Mouse (Mus musculus) limb, embryonic 13.5 days (tissue): ENCODE measurements around the gene Myh6. TPM values are rescaled to one million over a fixed set of nuclear protein-coding genes. Genes with fewer than 3 reads are reported as not detected.
"Not testable (repeated sequence)": the region's sequence is repeated elsewhere in the genome, so short reads cannot be mapped to it uniquely, and the experiment has no call there.

Experiments used
- ATAC-seq: fragments of 200-750 bp; cut with Nextera tagmentation; 2 replicates; pipeline ENCODE4 v1.8.0; 2017; ENCODE audit warnings: low read depth, moderate number of reproducible peaks, moderate TSS enrichment; ENCODE audit not compliant: low FRiP score
- H3K27ac ChIP-seq: fragments of 300-500 bp; sonication (generic); 2 replicates; pipeline ENCODE4 v1.5.1; 2015; ENCODE audit warnings: inconsistent platforms, mild to moderate bottlenecking, moderate library complexity
- H3K27me3 ChIP-seq: fragments of 300-500 bp; sonication (generic); 2 replicates; pipeline ENCODE4 v1.6.1; 2015; ENCODE audit warnings: mild to moderate bottlenecking, inconsistent platforms
- H3K36me3 ChIP-seq: fragments of 300-500 bp; sonication (generic); 2 replicates; pipeline ENCODE4 v1.6.1; 2015; ENCODE audit warnings: inconsistent platforms, mild to moderate bottlenecking, moderate library complexity
- H3K4me1 ChIP-seq: fragments of 300-500 bp; sonication (generic); 2 replicates; pipeline ENCODE4 v1.6.1; 2015; ENCODE audit warnings: inconsistent platforms
- H3K4me2 ChIP-seq: fragments of 300-500 bp; sonication (generic); replicated peaks from 2 replicates; pipeline ENCODE4 v1.6.1; 2015; ENCODE audit warnings: inconsistent platforms, mild to moderate bottlenecking, moderate library complexity
- H3K4me3 ChIP-seq: fragments of 300-500 bp; sonication (generic); 2 replicates; pipeline ENCODE4 v1.5.1; 2015; ENCODE audit warnings: moderate library complexity, mild to moderate bottlenecking, inconsistent platforms
- H3K9ac ChIP-seq: fragments of 300-500 bp; sonication (generic); 2 replicates; pipeline ENCODE4 v1.6.1; 2015; ENCODE audit warnings: mild to moderate bottlenecking, inconsistent platforms
- H3K9me3 ChIP-seq: fragments of 300-500 bp; sonication (generic); 2 replicates; pipeline ENCODE4 v1.6.1; 2016; ENCODE audit warnings: inconsistent platforms
- WGBS: fragments of 180-500 bp; shearing (Covaris S2); methylation state at CpG from one replicate; pipeline ENCODE4 v1.1.7; 2015; 5-methylcytosine and 5-hydroxymethylcytosine counted together
- polyA plus RNA-seq: library from polyadenylated mRNA; unstranded; fragments of >200 nt; fragmentation: Nextera tagmentation; extraction: Ambion mirVana; gene quantifications from 2 replicates; pipeline ENCODE4 v1.2.1, GENCODE M21; 2015

Myh6 gene
- polyA plus RNA-seq, 1 experiment from 2014 or later = 1.9 TPM

GRCm38 (mm10) chr14:54951587-54951986, 15.1 kb downstream of the Myh6 start:
- no peak overlapping the region for H3K4me2 ChIP-seq
- H3K27me3 ChIP-seq = 0 out of 2 replicates have a peak, but pooled peaks cover 8% of the 10 kb centered on the region
- 89% methylated on average over 6 of the region's 6 CpGs for WGBS
- no peak overlapping the region for H3K4me3 ChIP-seq
- no peaks in the 10 kb centered on the region for H3K36me3 ChIP-seq
- no peak overlapping the region for H3K27ac ChIP-seq
- no peaks in the 10 kb centered on the region for H3K9me3 ChIP-seq
- no peak for ATAC-seq
- H3K9ac ChIP-seq = no peak overlapping the region
- H3K4me1 ChIP-seq = no peaks in the 10 kb centered on the region

GRCm38 (mm10) chr14:54950493-54950892, 16.2 kb downstream of the Myh6 start:
- no peak for ATAC-seq
- H3K4me2 ChIP-seq = no peak overlapping the region
- 0 out of 2 replicates have a peak, but pooled peaks cover 8% of the 10 kb centered on the region for H3K27me3 ChIP-seq
- 63% methylated on average over 12 of the region's 12 CpGs for WGBS
- H3K4me3 ChIP-seq = no peak overlapping the region
- no peaks in the 10 kb centered on the region for H3K36me3 ChIP-seq
- no peak overlapping the region for H3K27ac ChIP-seq
- no peaks in the 10 kb centered on the region for H3K9me3 ChIP-seq
- no peak overlapping the region for H3K9ac ChIP-seq
- no peaks in the 10 kb centered on the region for H3K4me1 ChIP-seq

GRCm38 (mm10) chr14:54948781-54949180, 17.9 kb downstream of the Myh6 start:
- H3K4me1 ChIP-seq = no peaks in the 10 kb centered on the region
- H3K4me3 ChIP-seq = no peak overlapping the region
- no peaks in the 10 kb centered on the region for H3K36me3 ChIP-seq
- H3K4me2 ChIP-seq = no peak overlapping the region
- no peak overlapping the region for H3K9ac ChIP-seq
- no peak for ATAC-seq
- WGBS = 85% methylated on average over 9 of the region's 9 CpGs
- no peaks in the 10 kb centered on the region for H3K9me3 ChIP-seq
- H3K27ac ChIP-seq = no peak overlapping the region
- 0 out of 2 replicates have a peak, but pooled peaks cover 8% of the 10 kb centered on the region for H3K27me3 ChIP-seq

GRCm38 (mm10) chr14:54947008-54947407, 19.7 kb downstream of the Myh6 start:
- not testable (repeated sequence) for H3K9me3 ChIP-seq, H3K4me2 ChIP-seq, H3K36me3 ChIP-seq, H3K27ac ChIP-seq, H3K27me3 ChIP-seq, H3K4me3 ChIP-seq, H3K9ac ChIP-seq, ATAC-seq, H3K4me1 ChIP-seq
- WGBS = 86% methylated on average over 11 of the region's 11 CpGs

- 76% methylated on average over 19 of the region's 19 CpGs for WGBS
- Histone ChIP-seq H3K9ac (no peak overlapping the region), H3K4me2 (no peak overlapping the region), H3K27ac (no peak overlapping the region; the same call in 1 of the 2 replicates), H3K27me3 (peaks cover 8% of the 10 kb centered on the region; the same call in 1 of the 2 replicates), H3K4me3 (no peak overlapping the region), H3K4me1 (no peaks in the 10 kb centered on the region), H3K9me3 (no peaks in the 10 kb centered on the region), H3K36me3 (no peaks in the 10 kb centered on the region)
- peak; percentile 34; the same call in 1 of the 2 replicates for ATAC-seq
These were observed 20.6 kb downstream of the Myh6 start for GRCm38 (mm10) chr14:54945975-54946704.

- no peak overlapping the region for H3K9ac ChIP-seq
- ATAC-seq = no peak
- no peaks in the 10 kb centered on the region for H3K4me1 ChIP-seq
- no peaks in the 10 kb centered on the region for H3K9me3 ChIP-seq
- H3K36me3 ChIP-seq = no peaks in the 10 kb centered on the region
- H3K27ac ChIP-seq = no peak overlapping the region
- peaks cover 3% of the 10 kb centered on the region; the same call in 1 of the 2 replicates for H3K27me3 ChIP-seq
- no peak overlapping the region for H3K4me2 ChIP-seq
- H3K4me3 ChIP-seq = no peak overlapping the region
- WGBS = 73% methylated on average over 2 of the region's 2 CpGs
These were observed 21.8 kb downstream of the Myh6 start for GRCm38 (mm10) chr14:54944939-54945338.

GRCm38 (mm10) chr14:54943971-54944370, 22.8 kb downstream of the Myh6 start:
- 89% methylated on average over 7 of the region's 7 CpGs for WGBS
- no peak overlapping the region for H3K9ac ChIP-seq
- no peaks in the 10 kb centered on the region for H3K9me3 ChIP-seq
- no peak overlapping the region for H3K4me2 ChIP-seq
- no peak overlapping the region for H3K27ac ChIP-seq
- H3K36me3 ChIP-seq = no peaks in the 10 kb centered on the region
- ATAC-seq = no peak
- no peak overlapping the region for H3K4me3 ChIP-seq
- no peaks in the 10 kb centered on the region; the same call in 1 of the 2 replicates for H3K27me3 ChIP-seq
- peaks cover 4% of the 10 kb centered on the region; the same call in 1 of the 2 replicates for H3K4me1 ChIP-seq

- ATAC-seq = no peak
- Histone ChIP-seq H3K4me3 (no peak overlapping the region), H3K27ac (no peak overlapping the region), H3K27me3 (no peaks in the 10 kb centered on the region; the same call in 1 of the 2 replicates), H3K9ac (no peak overlapping the region), H3K36me3 (no peaks in the 10 kb centered on the region), H3K4me2 (no peak overlapping the region), H3K4me1 (peaks cover 10% of the 10 kb centered on the region), H3K9me3 (no peaks in the 10 kb centered on the region)
- 84% methylated on average over 8 of the region's 8 CpGs for WGBS
These were observed 24.2 kb downstream of the Myh6 start for GRCm38 (mm10) chr14:54942479-54942878.

- no peak overlapping the region for H3K4me3 ChIP-seq
- H3K36me3 ChIP-seq = no peaks in the 10 kb centered on the region
- H3K4me1 ChIP-seq = peaks cover 20% of the 10 kb centered on the region
- H3K27ac ChIP-seq = no peak overlapping the region
- no peak overlapping the region for H3K9ac ChIP-seq
- WGBS = 56% methylated on average over 13 of the region's 13 CpGs
- no peak for ATAC-seq
- no peak overlapping the region for H3K4me2 ChIP-seq
- H3K9me3 ChIP-seq = no peaks in the 10 kb centered on the region
- H3K27me3 ChIP-seq = no peaks in the 10 kb centered on the region; the same call in 1 of the 2 replicates
These were observed 25.4 kb downstream of the Myh6 start for GRCm38 (mm10) chr14:54941024-54941978.

- Histone ChIP-seq H3K27ac (no peak overlapping the region), H3K27me3 (no peaks in the 10 kb centered on the region; the same call in 1 of the 2 replicates), H3K4me3 (no peak overlapping the region), H3K9ac (no peak overlapping the region), H3K36me3 (no peaks in the 10 kb centered on the region), H3K4me1 (peaks cover 26% of the 10 kb centered on the region), H3K9me3 (no peaks in the 10 kb centered on the region), H3K4me2 (no peak overlapping the region)
- 76% methylated on average over 3 of the region's 3 CpGs for WGBS
- no peak for ATAC-seq
These were observed 26.6 kb downstream of the Myh6 start for GRCm38 (mm10) chr14:54940176-54940530.

GRCm38 (mm10) chr14:54939434-54940175, 27.1 kb downstream of the Myh6 start:
- Histone ChIP-seq H3K27me3 (no peaks in the 10 kb centered on the region; the same call in 1 of the 2 replicates), H3K9me3 (no peaks in the 10 kb centered on the region), H3K4me2 (no peak overlapping the region), H3K4me3 (no peak overlapping the region), H3K9ac (no peak overlapping the region), H3K27ac (no peak overlapping the region), H3K36me3 (no peaks in the 10 kb centered on the region), H3K4me1 (peaks cover 26% of the 10 kb centered on the region)
- 49% methylated on average over 12 of the region's 12 CpGs for WGBS
- ATAC-seq = no peak
